19 mouse cellular contexts compared by ENCODE assay signal in the genomic region with DNA sequence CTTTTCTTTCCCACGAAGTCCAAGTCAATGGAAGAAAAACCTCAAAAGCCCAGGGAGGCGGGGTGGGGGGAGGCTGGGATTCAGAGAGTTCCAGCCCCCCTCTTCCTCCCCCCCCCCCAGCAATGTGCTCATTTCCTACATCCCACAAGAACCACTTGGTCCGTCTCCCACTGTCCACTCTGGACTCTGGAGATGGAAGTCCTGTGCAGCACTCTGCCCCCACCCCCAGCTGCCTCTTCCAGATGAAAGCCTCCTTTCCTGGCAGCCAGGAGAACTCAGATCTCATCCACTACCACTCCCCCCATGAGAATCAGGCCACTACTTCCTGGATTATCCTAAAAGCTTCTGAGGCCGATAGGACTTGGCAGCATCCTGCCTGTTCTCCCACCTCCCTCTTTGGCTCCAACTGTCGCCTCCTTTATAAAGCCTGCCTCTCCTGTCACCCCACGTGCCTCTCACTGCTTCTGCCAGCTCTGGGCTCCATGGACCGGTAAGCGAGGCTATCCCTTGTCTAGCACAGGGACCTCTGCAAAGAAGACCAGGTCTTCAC. TPM values are rescaled to one million over a fixed set of nuclear protein-coding genes. Genes with fewer than 3 reads are reported as not detected.
DNase-seq lines count a peak whose midpoint lies in the region; ATAC-seq and TF ChIP-seq lines count a peak whose summit lies in the region.
"Had no signal": no experiment of that assay in that cellular context is flagged by ENCODE, and none has a peak within 500 bp of the region (broad histone marks: within the 10 kb centered on the region; RNA-seq: fewer than 3 reads in every experiment).

A gene (plus strand): TSS at position 274 of the 550 bp plus-strand sequence.

- no peak for ATAC-seq in forebrain, embryonic 14.5 days
- no peak for ATAC-seq in midbrain, postnatal 0 days (ENCODE audit: low FRiP score)
- ATAC-seq in midbrain, embryonic 13.5 days: no peak
- peak; percentile 42; the same call in 1 of the 2 replicates for ATAC-seq in stomach, embryonic 16.5 days (ENCODE audit: insufficient read depth, low FRiP score)
- ATAC-seq: midbrain, embryonic 15.5 days had no signal

- H3K27ac ChIP-seq in forebrain, embryonic 14.5 days (ENCODE audit: low read depth, low read length): no peak within 1 kb of the TSS
- H3K27ac ChIP-seq in forebrain, embryonic 10.5 days: no peak within 1 kb of the TSS
- H3K27ac ChIP-seq in midbrain, postnatal 0 days (ENCODE audit: low read depth, low read length): no peak within 1 kb of the TSS
- no peak within 1 kb of the TSS for H3K27ac ChIP-seq in midbrain, embryonic 13.5 days
- H3K27ac ChIP-seq in stomach, embryonic 16.5 days (ENCODE audit: low read length): no peak within 1 kb of the TSS
- H3K27ac ChIP-seq: embryonic facial prominence, embryonic 12.5 days; hindbrain, embryonic 13.5 days; liver, embryonic 15.5 days; midbrain, embryonic 15.5 days had no signal

- no peak for TF ChIP-seq CTCF in midbrain, postnatal 0 days (IDR thresholded peaks at IDR 0.05)
- no peak for TF ChIP-seq CTCF in brain, embryonic 14.5 days (IDR thresholded peaks at IDR 0.05; ENCODE audit: borderline replicate concordance, extremely low read depth, insufficient read depth, insufficient read length)

- H3K9ac ChIP-seq in forebrain, embryonic 14.5 days (ENCODE audit: low read length): no peak within 1 kb of the TSS
- no peak within 1 kb of the TSS for H3K9ac ChIP-seq in midbrain, postnatal 0 days (replicated peaks; ENCODE audit: low read length, poor library complexity, severe bottlenecking)
- no peak within 1 kb of the TSS for H3K9ac ChIP-seq in midbrain, embryonic 13.5 days (replicated peaks)
- peak within 1 kb of the TSS; percentile 21; the same call in 1 of the 2 replicates for H3K9ac ChIP-seq in stomach, embryonic 16.5 days (ENCODE audit: low read length)
- H3K9ac ChIP-seq: embryonic facial prominence, embryonic 12.5 days; hindbrain, embryonic 13.5 days; liver, embryonic 15.5 days; midbrain, embryonic 15.5 days had no signal

- H3K4me2 ChIP-seq in forebrain, embryonic 14.5 days (ENCODE audit: low read length): no peak within 1 kb of the TSS
- H3K4me2 ChIP-seq in midbrain, postnatal 0 days (ENCODE audit: low read depth, low read length, poor library complexity, severe bottlenecking): no peak within 1 kb of the TSS
- no peak within 1 kb of the TSS for H3K4me2 ChIP-seq in midbrain, embryonic 13.5 days (replicated peaks)
- H3K4me2 ChIP-seq in stomach, embryonic 16.5 days (ENCODE audit: low read depth, low read length): no peak within 1 kb of the TSS
- H3K4me2 ChIP-seq: embryonic facial prominence, embryonic 12.5 days; heart, embryonic 11.5 days; hindbrain, embryonic 13.5 days; liver, embryonic 15.5 days; midbrain, embryonic 15.5 days had no signal

- no peak for TF ChIP-seq POLR2A in brain, embryonic 14.5 days (IDR thresholded peaks at IDR 0.05; ENCODE audit: borderline replicate concordance, extremely low read depth, insufficient read depth, insufficient read length, poor library complexity, severe bottlenecking)

- no peaks in the 10 kb centered on the region for H3K36me3 ChIP-seq in forebrain, embryonic 14.5 days (ENCODE audit: control insufficient read depth, insufficient read depth, low read length)
- H3K36me3 ChIP-seq in forebrain, embryonic 10.5 days (replicated peaks): no peaks in the 10 kb centered on the region
- H3K36me3 ChIP-seq in midbrain, postnatal 0 days (ENCODE audit: insufficient read depth, low read length): no peaks in the 10 kb centered on the region
- no peaks in the 10 kb centered on the region for H3K36me3 ChIP-seq in midbrain, embryonic 13.5 days
- no peaks in the 10 kb centered on the region for H3K36me3 ChIP-seq in stomach, embryonic 16.5 days (ENCODE audit: control insufficient read depth, insufficient read depth, low read length)
- H3K36me3 ChIP-seq: embryonic facial prominence, embryonic 12.5 days; hindbrain, embryonic 13.5 days; liver, embryonic 15.5 days; midbrain, embryonic 15.5 days had no signal

- H3K9me3 ChIP-seq in forebrain, embryonic 14.5 days (replicated peaks; ENCODE audit: control insufficient read depth, low read length): no peaks in the 10 kb centered on the region
- H3K9me3 ChIP-seq in forebrain, embryonic 10.5 days: no peaks in the 10 kb centered on the region
- no peaks in the 10 kb centered on the region for H3K9me3 ChIP-seq in midbrain, postnatal 0 days (ENCODE audit: low read length)
- no peaks in the 10 kb centered on the region for H3K9me3 ChIP-seq in midbrain, embryonic 13.5 days
- no peaks in the 10 kb centered on the region for H3K9me3 ChIP-seq in stomach, embryonic 16.5 days (replicated peaks; ENCODE audit: control insufficient read depth, low read length)
- H3K9me3 ChIP-seq: embryonic facial prominence, embryonic 12.5 days; hindbrain, embryonic 13.5 days; liver, embryonic 15.5 days; megakaryocyte, embryonic 14.5 days; midbrain, embryonic 15.5 days had no signal

- 23% methylated on average over 8 of the region's 8 CpGs for WGBS in forebrain, embryonic 14.5 days
- WGBS in forebrain, embryonic 10.5 days: 37% methylated on average over 8 of the region's 8 CpGs
- 21% methylated on average over 8 of the region's 8 CpGs for WGBS in midbrain, postnatal 0 days
- WGBS in midbrain, embryonic 13.5 days: 26% methylated on average over 7 of the region's 8 CpGs
- WGBS in stomach, embryonic 16.5 days: 27% methylated on average over 8 of the region's 8 CpGs

- no peaks in the 10 kb centered on the region for H3K4me1 ChIP-seq in forebrain, embryonic 14.5 days (ENCODE audit: control insufficient read depth, insufficient read depth, low read length)
- H3K4me1 ChIP-seq in forebrain, embryonic 10.5 days: peaks cover 33% of the 10 kb centered on the region
- H3K4me1 ChIP-seq in midbrain, postnatal 0 days (ENCODE audit: insufficient read depth, low read length): no peaks in the 10 kb centered on the region
- peaks cover under 1% of the 10 kb centered on the region; the same call in 1 of the 2 replicates for H3K4me1 ChIP-seq in midbrain, embryonic 13.5 days (replicated peaks)
- 0 out of 2 replicates have a peak, but pooled peaks cover 9% of the 10 kb centered on the region for H3K4me1 ChIP-seq in stomach, embryonic 16.5 days (ENCODE audit: control insufficient read depth, insufficient read depth, low read length)

- H3K27me3 ChIP-seq in forebrain, embryonic 14.5 days (replicated peaks; ENCODE audit: control insufficient read depth, insufficient read depth, low read length): peaks cover 30% of the 10 kb centered on the region
- peaks cover 100% of the 10 kb centered on the region for H3K27me3 ChIP-seq in forebrain, embryonic 10.5 days (ENCODE audit: poor library complexity, severe bottlenecking)
- H3K27me3 ChIP-seq in midbrain, postnatal 0 days (ENCODE audit: insufficient read depth, low read length): peaks cover 29% of the 10 kb centered on the region
- H3K27me3 ChIP-seq in midbrain, embryonic 13.5 days: peaks cover 74% of the 10 kb centered on the region
- H3K27me3 ChIP-seq in stomach, embryonic 16.5 days (ENCODE audit: control insufficient read depth, insufficient read depth, low read length): peaks cover 20% of the 10 kb centered on the region

- H3K4me3 ChIP-seq in forebrain, embryonic 14.5 days (ENCODE audit: low read depth, low read length): no peak within 1 kb of the TSS
- no peak within 1 kb of the TSS for H3K4me3 ChIP-seq in forebrain, embryonic 10.5 days
- H3K4me3 ChIP-seq in midbrain, postnatal 0 days (ENCODE audit: low read depth, low read length): no peak within 1 kb of the TSS
- no peak within 1 kb of the TSS for H3K4me3 ChIP-seq in midbrain, embryonic 13.5 days (replicated peaks)
- no peak within 1 kb of the TSS for H3K4me3 ChIP-seq in stomach, embryonic 16.5 days (replicated peaks; ENCODE audit: low read length)
- H3K4me3 ChIP-seq: embryonic facial prominence, embryonic 12.5 days; hindbrain, embryonic 13.5 days; liver, embryonic 15.5 days; megakaryocyte, embryonic 14.5 days; midbrain, embryonic 15.5 days had no signal

- peak; percentile 35 for DNase-seq in forebrain, embryonic 14.5 days (ENCODE audit: low spot score)
- DNase-seq in forebrain, embryonic 10.5 days (ENCODE audit: extremely low spot score, low spot score): no peak
- peak; percentile 44 for DNase-seq in midbrain, postnatal 0 days (ENCODE audit: low spot score)
- DNase-seq in brain, embryonic 14.5 days (ENCODE audit: low read depth): peak; percentile 64
- DNase-seq in layer of hippocampus, adult 8-10 months (ENCODE audit: low spot score in 2 of 2): no peak
- DNase-seq: cerebellum, adult 2 months; kidney, adult 8-10 months; kidney, postnatal 14 days; right cerebral cortex, adult 18-20 months; thymus, postnatal 4 days had no signal

RNA-seq across cellular contexts. Expression of the gene that starts here (rescaled TPM):
- polyA plus RNA-seq in forebrain, embryonic 14.5 days (2014; fragmentation: Nextera tagmentation; extraction: Ambion mirVana): 0.17 TPM in 1 of 2 replicates, not detected in the other
- polyA plus RNA-seq in forebrain, embryonic 10.5 days (2016; fragmentation: Nextera tagmentation; extraction: Ambion mirVana): 1.8 and 2.1 TPM in 2 replicates
- total RNA-seq in midbrain, postnatal 0 days (2014; rRNA removed): 0.33 and 1.1 TPM in 2 replicates
- polyA plus RNA-seq in midbrain, postnatal 0 days (2015; fragmentation: Nextera tagmentation; extraction: Ambion mirVana): 0.43 and 0.51 TPM in 2 replicates
- 0.07 and 0.13 TPM in 2 replicates for polyA plus RNA-seq in midbrain, embryonic 13.5 days (2015; fragmentation: Nextera tagmentation; extraction: Ambion mirVana)
- 0.64 and 1.0 TPM in 2 replicates for polyA plus RNA-seq in brain, embryonic 14.5 days (2012; rRNA removed)
- polyA plus RNA-seq in stomach, embryonic 16.5 days (2015; fragmentation: Nextera tagmentation; extraction: Ambion mirVana): 6.1 and 9.7 TPM in 2 replicates
- total RNA-seq in layer of hippocampus, adult 8-10 months (2022): 1 to 10 TPM in 3 of 4 experiments, under 1 TPM in 1; 0.83 to 1.7 (median 1.5) TPM
- polyA plus RNA-seq: intestine, embryonic 14.5 days; midbrain, embryonic 15.5 days had no signal

Comparison
In these comparisons a context has a peak if more than half of its experiments do, and no peak if none do; other contexts are left out.
1. Peak in DNase-seq in forebrain, embryonic 14.5 days; RNA of the gene not detected or under 1 TPM.
2. DNase-seq: peak in midbrain, postnatal 0 days (single experiment) and brain, embryonic 14.5 days (single experiment); none in forebrain, embryonic 10.5 days (single experiment) and layer of hippocampus, adult 8-10 months (0 of 2).